Mouse (Mus musculus): ENCODE results near the gene Ccdc42.

DNA sequence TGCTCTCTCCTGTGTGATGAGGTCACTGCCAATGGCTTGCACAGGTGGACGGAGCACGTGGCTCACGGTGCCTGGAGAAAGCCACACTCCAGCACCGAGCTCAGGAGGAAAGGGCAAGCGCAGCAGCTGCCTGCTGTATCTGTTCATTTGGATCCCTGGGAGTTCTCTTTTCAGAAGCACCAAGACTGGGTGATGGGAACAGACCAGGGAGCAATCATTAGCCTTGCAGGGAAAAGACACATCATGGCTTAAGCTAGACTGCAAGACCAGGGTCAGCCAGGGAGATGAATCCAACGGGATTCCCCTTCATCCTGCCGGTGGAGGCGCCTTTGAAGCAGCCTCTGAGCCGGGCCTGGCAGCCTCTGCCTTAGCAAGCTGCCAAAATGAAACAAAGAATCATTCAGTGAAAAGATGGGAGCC lies 7.3 kb upstream of the Ccdc42 start:
- TF ChIP-seq CTCF (IDR thresholded peaks at IDR 0.05; ENCODE audit: extremely low read depth, insufficient read depth, low read length), result no peak
- TF ChIP-seq POLR2A (IDR thresholded peaks at IDR 0.05; ENCODE audit: extremely low read depth, insufficient read depth, low read length), result no peak

All from cortical plate, adult 2 months (tissue).